Mouse (Mus musculus): ENCODE data around the gene Ccnjl. TPM values are rescaled to one million over a fixed set of nuclear protein-coding genes. Genes with fewer than 3 reads are reported as not detected.
A peak's percentile ranks its signal among the peaks of the same experiment; 100 is the strongest.

The Ccnjl gene
- 28.0 and 30.0 TPM in 2 replicates for polyA plus RNA-seq (2014; fragmentation: Nextera tagmentation; extraction: Ambion mirVana)

DNA sequence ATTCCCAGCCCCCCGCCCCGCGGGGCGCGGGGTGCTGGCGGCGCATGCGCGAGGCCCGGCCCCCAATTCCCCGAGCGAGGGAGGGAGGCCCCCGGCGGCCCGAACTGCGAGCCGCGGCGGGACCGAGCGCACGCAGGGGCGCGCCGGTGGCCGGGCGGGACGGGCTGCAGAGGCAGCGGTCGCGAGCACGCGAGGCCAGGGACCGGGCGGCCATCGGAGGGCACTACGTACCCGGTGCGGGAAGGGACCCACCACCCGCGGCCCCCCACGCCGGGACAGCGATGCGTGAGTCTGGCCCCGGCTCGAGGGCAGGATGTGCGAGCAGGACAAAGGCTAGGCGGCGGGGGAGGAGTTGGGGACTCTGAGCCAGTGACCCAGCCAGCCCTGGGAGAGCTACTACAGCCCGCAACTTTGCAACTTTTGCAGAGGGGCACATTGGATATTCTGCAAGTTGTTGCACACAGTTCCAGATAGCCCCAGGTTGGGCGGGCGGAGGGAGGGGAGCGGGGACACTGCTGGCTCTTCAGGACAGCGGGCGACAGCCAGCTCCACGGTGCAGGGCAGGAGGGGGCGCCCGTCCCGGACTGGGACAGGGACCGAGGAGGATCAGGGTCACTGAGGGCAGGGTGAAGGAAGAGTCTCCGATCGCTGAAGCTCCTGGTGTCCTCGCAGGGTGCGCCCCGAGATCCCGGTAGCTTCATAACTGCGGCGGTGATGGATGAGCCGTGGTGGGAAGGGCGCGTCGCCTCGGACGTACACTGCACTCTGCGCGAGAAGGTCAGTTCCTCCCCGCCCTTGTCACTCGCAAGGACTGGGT is at the start of gene Ccnjl:
Gene Ccnjl, plus strand, starts transcription at position 102 of the 817 bp plus-strand sequence.
- peak; percentile 87 for ATAC-seq (replicated peaks; ENCODE audit: insufficient number of reproducible peaks, low FRiP score, low TSS enrichment, low read depth)

DNA sequence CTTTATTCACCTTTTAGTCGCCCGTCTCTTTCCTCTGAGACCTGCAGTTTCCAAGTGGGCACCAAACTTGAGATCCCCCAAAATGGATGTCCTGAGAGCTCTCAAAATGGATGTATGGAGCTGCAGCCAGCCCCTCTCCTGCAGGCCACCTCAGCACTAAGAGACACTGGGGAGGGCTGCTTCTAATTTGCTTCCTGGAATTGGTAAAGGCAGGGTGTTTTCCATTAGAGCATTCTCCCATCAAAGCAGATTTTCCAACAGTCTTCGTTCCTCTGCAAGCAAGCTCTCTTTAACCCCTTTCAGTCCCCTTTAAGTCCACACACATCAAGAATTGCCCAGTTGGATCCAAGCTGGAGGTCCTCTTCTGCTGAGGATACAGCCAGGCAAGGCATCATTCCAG is 49.2 kb upstream of the Ccnjl start:
- DNase-seq (ENCODE audit: low spot score) = peak; percentile 51
- Histone ChIP-seq H3K9ac (replicated peaks; ENCODE audit: low read length) (no peak overlapping the region), H3K4me3 (ENCODE audit: low read depth, low read length) (no peak overlapping the region), H3K4me1 (ENCODE audit: control insufficient read depth, insufficient read depth, low read length) (no peaks in the 10 kb centered on the region), H3K9me3 (replicated peaks; ENCODE audit: control insufficient read depth, low read length) (no peaks in the 10 kb centered on the region), H3K4me2 (ENCODE audit: low read depth, low read length) (no peak overlapping the region), H3K27me3 (ENCODE audit: control insufficient read depth, insufficient read depth, low read length) (no peaks in the 10 kb centered on the region), H3K36me3 (replicated peaks; ENCODE audit: control insufficient read depth, insufficient read depth, low read depth, low read length) (no peaks in the 10 kb centered on the region), H3K27ac (replicated peaks; ENCODE audit: low read depth, low read length) (no peak overlapping the region)
- ATAC-seq (replicated peaks; ENCODE audit: insufficient number of reproducible peaks, low FRiP score, low TSS enrichment, low read depth) = no peak
- 73% methylated on average over 3 of the region's 3 CpGs for WGBS

More for the DNA sequence above, at the start of gene Ccnjl:
- H3K36me3 ChIP-seq (replicated peaks; ENCODE audit: control insufficient read depth, insufficient read depth, low read depth, low read length) = no peaks in the 10 kb centered on the region; the same call in 1 of the 2 replicates
- peak within 1 kb of the TSS; percentile 93 for H3K9ac ChIP-seq (replicated peaks; ENCODE audit: low read length)
- H3K4me2 ChIP-seq (ENCODE audit: low read depth, low read length) = peak within 1 kb of the TSS; percentile 79
- H3K4me3 ChIP-seq (ENCODE audit: low read depth, low read length) = peak within 1 kb of the TSS; percentile 81
- H3K27ac ChIP-seq (replicated peaks; ENCODE audit: low read depth, low read length) = peak within 1 kb of the TSS; percentile 73
- no peaks in the 10 kb centered on the region for H3K9me3 ChIP-seq (replicated peaks; ENCODE audit: control insufficient read depth, low read length)
- peak; percentile 86 for DNase-seq (ENCODE audit: low spot score)
- H3K27me3 ChIP-seq (ENCODE audit: control insufficient read depth, insufficient read depth, low read length) = no peaks in the 10 kb centered on the region
- WGBS = under 1% methylated on average over 70 of the region's 79 CpGs
- no peaks in the 10 kb centered on the region for H3K4me1 ChIP-seq (ENCODE audit: control insufficient read depth, insufficient read depth, low read length)

DNA sequence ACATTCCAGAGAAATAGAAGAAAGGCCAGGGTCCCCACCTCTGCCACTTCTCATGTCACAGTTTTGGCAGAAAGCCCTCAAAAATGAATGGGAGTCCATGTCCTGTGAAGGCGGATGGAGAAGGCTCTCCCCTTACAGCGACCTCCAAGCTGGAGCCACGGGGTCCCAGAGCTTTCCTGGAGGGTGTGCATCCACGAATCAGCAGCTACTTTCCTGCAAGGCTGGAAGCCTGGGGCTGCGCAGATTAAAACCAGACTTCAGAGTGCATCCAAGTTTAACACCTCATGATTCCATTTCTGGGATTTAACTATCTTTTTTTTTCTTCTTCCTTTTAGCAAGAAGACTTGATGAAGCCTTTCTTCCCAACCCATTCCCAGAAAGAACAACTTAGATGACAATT is 48.0 kb upstream of the Ccnjl start:
- ATAC-seq (replicated peaks; ENCODE audit: insufficient number of reproducible peaks, low FRiP score, low TSS enrichment, low read depth) = no peak
- H3K9ac ChIP-seq (replicated peaks; ENCODE audit: low read length) = no peak overlapping the region
- H3K4me2 ChIP-seq (ENCODE audit: low read depth, low read length) = no peak overlapping the region
- no peak overlapping the region for H3K27ac ChIP-seq (replicated peaks; ENCODE audit: low read depth, low read length)
- H3K36me3 ChIP-seq (replicated peaks; ENCODE audit: control insufficient read depth, insufficient read depth, low read depth, low read length) = no peaks in the 10 kb centered on the region
- no peak for DNase-seq (ENCODE audit: low spot score)
- no peaks in the 10 kb centered on the region for H3K27me3 ChIP-seq (ENCODE audit: control insufficient read depth, insufficient read depth, low read length)
- no peaks in the 10 kb centered on the region for H3K9me3 ChIP-seq (replicated peaks; ENCODE audit: control insufficient read depth, low read length)
- H3K4me1 ChIP-seq (ENCODE audit: control insufficient read depth, insufficient read depth, low read length) = no peaks in the 10 kb centered on the region; the same call in 1 of the 2 replicates
- no peak overlapping the region for H3K4me3 ChIP-seq (ENCODE audit: low read depth, low read length)
- 34% methylated on average over 5 of the region's 5 CpGs for WGBS

DNA sequence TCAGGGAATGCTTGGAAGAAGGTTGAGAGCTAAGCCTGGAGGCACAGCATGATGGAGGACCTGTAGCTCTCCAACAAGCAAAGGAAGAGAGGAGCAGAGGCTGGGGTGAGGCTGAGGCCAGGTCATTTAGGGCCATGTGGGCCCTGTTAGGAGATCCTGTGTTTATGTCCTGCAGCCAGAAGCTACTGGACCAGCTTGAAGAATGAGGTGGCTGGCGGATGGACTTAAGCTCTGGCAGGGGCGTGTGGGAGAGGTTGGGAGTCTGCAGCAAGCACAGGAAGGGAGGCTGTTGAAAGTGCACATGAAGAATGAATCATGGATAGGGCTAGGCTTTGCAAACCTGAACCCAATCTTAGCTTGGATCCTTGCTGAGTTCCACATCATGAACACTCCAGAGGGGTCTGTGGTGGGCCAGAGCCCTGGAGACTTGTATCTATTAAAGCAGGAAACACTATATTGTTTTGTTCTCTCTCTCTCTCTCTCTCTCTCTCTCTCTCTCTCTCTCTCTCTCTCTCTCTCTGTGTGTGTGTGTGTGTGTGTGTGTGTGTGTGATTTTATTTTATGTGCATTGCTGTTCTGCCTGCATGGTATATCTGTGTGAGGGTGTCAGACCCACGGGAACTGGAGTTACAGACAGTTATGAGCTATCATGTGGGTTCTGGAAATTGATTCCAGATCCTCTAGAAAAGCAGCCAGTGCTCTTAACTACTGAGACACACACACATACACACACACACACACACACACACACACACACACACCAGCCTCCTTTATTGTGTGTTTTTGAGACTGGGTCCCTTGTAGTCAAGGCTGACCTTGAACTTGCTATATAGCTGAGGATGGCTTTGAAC is 46.7 kb upstream of the Ccnjl start:
- Histone ChIP-seq H3K27ac (replicated peaks; ENCODE audit: low read depth, low read length) (no peak overlapping the region), H3K4me1 (ENCODE audit: control insufficient read depth, insufficient read depth, low read length) (no peaks in the 10 kb centered on the region; the same call in 1 of the 2 replicates), H3K27me3 (ENCODE audit: control insufficient read depth, insufficient read depth, low read length) (no peaks in the 10 kb centered on the region), H3K9me3 (replicated peaks; ENCODE audit: control insufficient read depth, low read length) (no peaks in the 10 kb centered on the region), H3K4me3 (ENCODE audit: low read depth, low read length) (no peak overlapping the region), H3K4me2 (ENCODE audit: low read depth, low read length) (no peak overlapping the region), H3K9ac (replicated peaks; ENCODE audit: low read length) (no peak overlapping the region), H3K36me3 (replicated peaks; ENCODE audit: control insufficient read depth, insufficient read depth, low read depth, low read length) (no peaks in the 10 kb centered on the region)
- DNase-seq (ENCODE audit: low spot score) (no peak), ATAC-seq (replicated peaks; ENCODE audit: insufficient number of reproducible peaks, low FRiP score, low TSS enrichment, low read depth) (no peak)
- 56% methylated on average over 3 of the region's 3 CpGs for WGBS

DNA sequence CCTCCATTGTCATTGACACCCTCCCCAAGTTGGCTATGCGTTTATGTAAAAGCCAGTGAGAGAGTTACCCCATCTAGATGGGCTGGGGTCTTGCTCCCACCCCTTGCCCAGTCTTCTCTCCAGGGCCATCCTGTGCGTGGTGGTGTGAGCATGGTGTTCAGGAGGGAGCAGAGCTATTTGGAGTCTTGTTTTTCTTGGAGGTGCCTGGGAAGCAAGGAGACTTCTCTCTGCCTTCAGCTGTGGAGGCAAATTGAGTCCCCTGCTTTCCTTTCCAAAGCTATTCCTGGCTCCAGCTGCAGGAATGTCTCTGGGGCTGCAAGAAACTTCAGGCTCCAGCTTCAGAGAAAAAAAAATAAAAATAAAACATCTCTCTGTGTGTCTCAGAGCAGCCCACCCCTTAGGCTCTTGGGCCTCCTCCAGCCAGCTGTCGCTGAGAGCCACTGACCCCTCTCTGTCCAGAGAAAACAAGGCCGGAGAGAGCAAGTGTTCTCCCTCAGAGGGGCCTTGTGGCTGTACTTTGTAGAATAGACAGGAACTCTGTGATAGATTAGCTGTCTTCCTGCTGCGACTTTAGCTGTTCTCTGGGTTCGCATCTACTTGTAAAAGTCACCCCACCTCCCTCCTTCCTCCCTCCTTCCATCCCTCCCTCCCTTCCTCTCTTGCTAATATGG is 45.3 kb upstream of the Ccnjl start:
- H3K36me3 ChIP-seq (replicated peaks; ENCODE audit: control insufficient read depth, insufficient read depth, low read depth, low read length) = no peaks in the 10 kb centered on the region
- H3K4me3 ChIP-seq (ENCODE audit: low read depth, low read length) = no peak overlapping the region
- H3K9me3 ChIP-seq (replicated peaks; ENCODE audit: control insufficient read depth, low read length) = no peaks in the 10 kb centered on the region
- H3K27me3 ChIP-seq (ENCODE audit: control insufficient read depth, insufficient read depth, low read length) = no peaks in the 10 kb centered on the region
- DNase-seq (ENCODE audit: low spot score) (no peak), ATAC-seq (replicated peaks; ENCODE audit: insufficient number of reproducible peaks, low FRiP score, low TSS enrichment, low read depth) (no peak)
- no peak overlapping the region for H3K27ac ChIP-seq (replicated peaks; ENCODE audit: low read depth, low read length)
- no peak overlapping the region for H3K9ac ChIP-seq (replicated peaks; ENCODE audit: low read length)
- no peak overlapping the region for H3K4me2 ChIP-seq (ENCODE audit: low read depth, low read length)
- 35% methylated on average over 6 of the region's 6 CpGs for WGBS
- H3K4me1 ChIP-seq (ENCODE audit: control insufficient read depth, insufficient read depth, low read length) = no peaks in the 10 kb centered on the region; the same call in 1 of the 2 replicates

DNA sequence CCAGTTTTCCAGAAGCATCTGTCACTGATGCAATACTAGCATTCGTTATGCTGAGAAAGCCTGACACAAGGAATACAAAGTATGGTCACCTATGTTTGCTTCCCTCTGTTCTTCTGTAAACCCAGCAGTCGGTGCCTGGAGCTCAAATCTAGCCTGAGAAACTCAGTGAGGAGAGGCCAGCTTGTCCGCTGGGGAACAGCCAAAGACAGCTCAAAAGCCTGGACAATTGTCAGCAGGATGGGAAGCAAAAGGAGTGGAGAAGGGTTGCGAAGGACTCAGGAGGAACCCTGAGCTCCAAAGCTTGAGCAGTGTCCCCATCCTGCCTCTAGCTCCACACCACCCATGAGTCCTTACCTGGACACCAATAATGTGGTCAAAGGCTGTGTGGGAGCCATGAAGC is 44.5 kb upstream of the Ccnjl start:
- Histone ChIP-seq H3K9me3 (replicated peaks; ENCODE audit: control insufficient read depth, low read length) (no peaks in the 10 kb centered on the region), H3K9ac (replicated peaks; ENCODE audit: low read length) (no peak overlapping the region), H3K27ac (replicated peaks; ENCODE audit: low read depth, low read length) (no peak overlapping the region), H3K4me3 (ENCODE audit: low read depth, low read length) (no peak overlapping the region), H3K4me1 (ENCODE audit: control insufficient read depth, insufficient read depth, low read length) (no peaks in the 10 kb centered on the region; the same call in 1 of the 2 replicates), H3K36me3 (replicated peaks; ENCODE audit: control insufficient read depth, insufficient read depth, low read depth, low read length) (no peaks in the 10 kb centered on the region), H3K4me2 (ENCODE audit: low read depth, low read length) (no peak overlapping the region), H3K27me3 (ENCODE audit: control insufficient read depth, insufficient read depth, low read length) (no peaks in the 10 kb centered on the region)
- DNase-seq (ENCODE audit: low spot score) (no peak), ATAC-seq (replicated peaks; ENCODE audit: insufficient number of reproducible peaks, low FRiP score, low TSS enrichment, low read depth) (no peak)
- 79% methylated on average over 4 of the region's 4 CpGs for WGBS

DNA sequence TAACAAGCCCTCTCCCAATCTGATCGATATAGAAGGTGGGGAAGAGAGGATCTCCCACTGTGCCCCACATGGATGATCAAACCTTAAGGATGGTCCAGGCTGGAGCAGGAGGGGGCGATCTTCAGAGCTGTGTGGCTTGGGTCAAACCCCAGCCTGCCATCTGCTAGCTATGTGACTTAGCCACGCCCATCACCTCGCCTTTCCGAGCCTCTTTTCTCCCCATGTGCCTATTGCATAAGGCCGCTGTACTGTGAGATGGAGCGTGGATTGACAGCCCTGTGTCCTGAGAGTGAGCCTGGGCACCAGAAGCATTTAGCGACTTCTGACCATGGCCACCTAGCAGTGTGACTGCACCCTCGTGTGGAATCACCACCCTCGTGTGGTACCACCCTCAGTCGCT is 43.9 kb upstream of the Ccnjl start:
- Histone ChIP-seq H3K36me3 (replicated peaks; ENCODE audit: control insufficient read depth, insufficient read depth, low read depth, low read length) (no peaks in the 10 kb centered on the region), H3K27me3 (ENCODE audit: control insufficient read depth, insufficient read depth, low read length) (no peaks in the 10 kb centered on the region), H3K9me3 (replicated peaks; ENCODE audit: control insufficient read depth, low read length) (no peaks in the 10 kb centered on the region), H3K4me2 (ENCODE audit: low read depth, low read length) (no peak overlapping the region), H3K4me1 (ENCODE audit: control insufficient read depth, insufficient read depth, low read length) (no peaks in the 10 kb centered on the region; the same call in 1 of the 2 replicates), H3K9ac (replicated peaks; ENCODE audit: low read length) (no peak overlapping the region), H3K27ac (replicated peaks; ENCODE audit: low read depth, low read length) (no peak overlapping the region), H3K4me3 (ENCODE audit: low read depth, low read length) (no peak overlapping the region)
- ATAC-seq (replicated peaks; ENCODE audit: insufficient number of reproducible peaks, low FRiP score, low TSS enrichment, low read depth) (no peak), DNase-seq (ENCODE audit: low spot score) (no peak)
- WGBS = 43% methylated on average over 11 of the region's 11 CpGs
